Mouse (Mus musculus) bone marrow, adult 2 months (tissue): ENCODE results near the gene Parp9.

Experiments used
- CTCF ChIP-seq: fragments of 200-500 bp; IDR thresholded peaks from 2 replicates; pipeline ENCODE4 v1.5.1; 2011; ENCODE audit warnings: low read length, control low read depth; ENCODE audit not compliant: control insufficient read depth, insufficient read depth
- POLR2A ChIP-seq: fragments of 200-500 bp; IDR thresholded peaks from 2 replicates; pipeline ENCODE4 v1.6.1; 2011; ENCODE audit warnings: low read depth, mild to moderate bottlenecking, control low read depth, low read length, borderline replicate concordance; ENCODE audit not compliant: control insufficient read depth

- TF ChIP-seq CTCF = no peak
- no peak for TF ChIP-seq POLR2A
Measured at GRCm38 (mm10) chr16:35905819-35906485, 32.3 kb upstream of the Parp9 start.
